1 mouse cellular context compared by ENCODE assay signal in genomic region chr11:69418481-69419442, GRCm38 (mm10).
TF ChIP-seq lines count a peak whose summit lies in the region.

No protein-coding gene starts in this region.

TF ChIP-seq in MEL, 35 proteins besides CTCF, POLR2A, EP300 and RAD21 (continued from another document):
- TF ChIP-seq POLR2AphosphoS2 (IDR thresholded peaks at IDR 0.05; ENCODE audit: low read length) (peak; percentile 23; the same call in 1 of the 2 replicates), ZKSCAN1 (IDR thresholded peaks at IDR 0.05; ENCODE audit: low read depth, low read length) (no peak), GATA1 (IDR thresholded peaks at IDR 0.05; ENCODE audit: low read depth, low read length) (no peak), JUND (IDR thresholded peaks at IDR 0.05; ENCODE audit: low read depth, low read length) (no peak), SIN3A (IDR thresholded peaks at IDR 0.05; ENCODE audit: low read length) (peak; percentile 95), MAFK (IDR thresholded peaks at IDR 0.05; ENCODE audit: borderline replicate concordance, low read depth, low read length) (no peak), ZMIZ1 (IDR thresholded peaks at IDR 0.05; ENCODE audit: low read depth, low read length) (0 out of 2 replicates have a peak, but pooled peaks have one; percentile 46), MAX (IDR thresholded peaks at IDR 0.05; ENCODE audit: low read length) (peak; percentile 98), RCOR1 (IDR thresholded peaks at IDR 0.05; ENCODE audit: low read depth, low read length) (peak; percentile 64), UBTF (IDR thresholded peaks at IDR 0.05; ENCODE audit: borderline replicate concordance, insufficient read depth, low read depth, low read length) (no peak), MYC (IDR thresholded peaks at IDR 0.05; ENCODE audit: low read depth, low read length) (peak; percentile 98), MAZ (IDR thresholded peaks at IDR 0.05; ENCODE audit: low read depth, low read length) (peak; percentile 93; the same call in 1 of the 2 replicates), E2F4 (IDR thresholded peaks at IDR 0.05; ENCODE audit: borderline replicate concordance, low read depth, low read length) (peak; percentile 51; the same call in 1 of the 2 replicates), POLR2AphosphoS5 (IDR thresholded peaks at IDR 0.05; ENCODE audit: borderline replicate concordance, low read depth, low read length) (no peak), ZC3H11A (IDR thresholded peaks at IDR 0.05; ENCODE audit: low read depth, low read length) (peak; percentile 17), NELFE (IDR thresholded peaks at IDR 0.05; ENCODE audit: low read depth, low read length) (peak; percentile 48; the same call in 1 of the 2 replicates), CHD1 (IDR thresholded peaks at IDR 0.05; ENCODE audit: low read depth, low read length) (no peak; the same call in 1 of the 2 replicates), ZNF384 (IDR thresholded peaks at IDR 0.05; ENCODE audit: low read depth, low read length) (no peak), ELF1 (IDR thresholded peaks at IDR 0.05; ENCODE audit: low read depth, low read length) (peak; percentile 53; the same call in 1 of the 2 replicates), HCFC1 (IDR thresholded peaks at IDR 0.05; ENCODE audit: low read depth, low read length) (peak; percentile 74), TBP (IDR thresholded peaks at IDR 0.05; ENCODE audit: low read depth, low read length) (peak; percentile 57; the same call in 1 of the 2 replicates), ETS1 (IDR thresholded peaks at IDR 0.05; ENCODE audit: low read depth, low read length) (peak; percentile 88), MXI1 (IDR thresholded peaks at IDR 0.05; ENCODE audit: low read depth, low read length) (peak; percentile 98), BHLHE40 (IDR thresholded peaks at IDR 0.05; ENCODE audit: borderline replicate concordance, low read depth, low read length) (peak; percentile 100), GABPA (IDR thresholded peaks at IDR 0.05; ENCODE audit: low read depth, low read length) (peak; percentile 35; the same call in 1 of the 2 replicates), KAT2A (conservative IDR thresholded peaks at IDR 0.05; ENCODE audit: low read depth, low read length) (peak; percentile 51), SMC3 (IDR thresholded peaks at IDR 0.05; ENCODE audit: low read depth, low read length) (no peak), MYB (IDR thresholded peaks at IDR 0.05; ENCODE audit: low read depth, low read length) (no peak), TAL1 (IDR thresholded peaks at IDR 0.05; ENCODE audit: low read length) (no peak)
